In the genomic region with DNA sequence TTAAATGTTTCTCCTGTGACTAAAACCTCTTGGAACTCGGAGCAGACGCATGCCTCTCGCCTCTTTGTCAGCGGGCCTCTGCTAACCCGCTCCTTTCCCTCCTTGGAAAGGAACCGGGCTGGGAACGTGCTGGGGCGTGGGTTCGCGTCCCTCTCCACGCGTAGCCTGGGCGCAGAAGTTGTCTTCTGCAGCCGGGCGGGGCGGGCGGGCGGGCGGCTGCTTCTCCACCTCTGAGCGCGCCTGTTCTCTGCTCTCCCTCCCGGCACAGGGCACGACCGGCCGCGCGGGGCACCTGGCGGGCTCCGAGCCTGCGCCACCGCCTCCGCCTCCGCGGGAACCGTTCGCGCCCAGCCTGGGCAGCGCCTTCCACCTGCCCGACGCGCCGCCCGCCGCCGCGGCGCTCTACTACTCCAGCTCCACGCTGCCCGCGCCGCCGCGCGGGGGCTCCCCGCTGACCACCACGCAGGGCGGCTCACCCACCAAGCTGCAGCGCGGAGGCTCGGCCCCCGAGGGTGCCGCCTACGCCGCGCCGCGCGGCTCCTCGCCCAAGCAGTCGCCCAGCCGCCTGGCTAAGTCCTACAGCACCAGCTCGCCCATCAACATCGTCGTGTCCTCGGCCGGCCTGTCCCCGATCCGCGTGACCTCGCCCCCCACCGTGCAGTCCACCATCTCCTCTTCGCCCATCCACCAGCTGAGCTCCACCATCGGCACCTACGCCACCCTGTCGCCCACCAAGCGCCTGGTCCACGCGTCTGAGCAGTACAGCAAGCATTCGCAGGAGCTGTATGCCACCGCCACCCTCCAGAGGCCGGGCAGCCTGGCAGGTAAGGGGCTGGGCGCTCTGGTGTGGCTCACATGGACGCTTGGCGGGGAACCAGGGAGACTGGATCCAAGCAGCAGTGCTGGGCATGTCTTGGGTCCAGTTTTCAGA, we compare ENCODE assay signal across 8 mouse cellular contexts.
DNase-seq lines count a peak whose midpoint lies in the region; ATAC-seq and TF ChIP-seq lines count a peak whose summit lies in the region.

No protein-coding gene starts in this region.

- WGBS in heart, embryonic 12.5 days, result 2% methylated on average over 94 of the region's 94 CpGs
- under 1% methylated on average over 92 of the region's 94 CpGs for WGBS in intestine, embryonic 15.5 days
- WGBS in lung, adult 2 months, result 2% methylated on average over 94 of the region's 94 CpGs
- 2% methylated on average over 77 of the region's 94 CpGs for WGBS in neural tube, embryonic 14.5 days

- no peak for TF ChIP-seq CTCF in embryonic fibroblast, embryonic 13.5 days (IDR thresholded peaks at IDR 0.05; ENCODE audit: borderline replicate concordance, insufficient read depth, low read length)
- TF ChIP-seq CTCF in lung, adult 2 months (IDR thresholded peaks at IDR 0.05; ENCODE audit: insufficient read depth, low read length), result no peak

- peak; percentile 67 for ATAC-seq in heart, embryonic 12.5 days (ENCODE audit: insufficient number of reproducible peaks, low FRiP score)
- peak; percentile 82 for ATAC-seq in intestine, embryonic 15.5 days
- peak; percentile 74 for ATAC-seq in neural tube, embryonic 14.5 days (ENCODE audit: low read depth)
- ATAC-seq in megakaryocyte-erythroid progenitor cell, adult 5-6 weeks (replicated peaks; ENCODE audit: low FRiP score, low TSS enrichment, poor library complexity, severe bottlenecking), result no peak

- peak overlapping the region; percentile 68 for H3K4me3 ChIP-seq in heart, embryonic 12.5 days
- peak overlapping the region; percentile 51 for H3K4me3 ChIP-seq in embryonic fibroblast, embryonic 13.5 days (ENCODE audit: insufficient read depth, low read length)
- H3K4me3 ChIP-seq in intestine, embryonic 15.5 days (replicated peaks), result peak overlapping the region; percentile 57
- H3K4me3 ChIP-seq in lung, adult 2 months (replicated peaks; ENCODE audit: extremely low read depth, low read depth, low read length), result peak overlapping the region; percentile 66
- H3K4me3 ChIP-seq in neural tube, embryonic 14.5 days (ENCODE audit: low read depth, low read length), result peak overlapping the region; percentile 50

- intact Hi-C loops in heart, postnatal 36 days (cut with DNase I), result no loop called here

- H3K9me3 ChIP-seq in heart, embryonic 12.5 days (replicated peaks), result no peaks in the 10 kb centered on the region
- H3K9me3 ChIP-seq in intestine, embryonic 15.5 days, result no peaks in the 10 kb centered on the region
- no peaks in the 10 kb centered on the region for H3K9me3 ChIP-seq in neural tube, embryonic 14.5 days (ENCODE audit: control insufficient read depth, low read length)

- TF ChIP-seq POLR2A in embryonic fibroblast, embryonic 13.5 days (IDR thresholded peaks at IDR 0.05; ENCODE audit: low read depth, low read length), result no peak; the same call in 1 of the 2 replicates
- TF ChIP-seq POLR2A in lung, adult 2 months (IDR thresholded peaks at IDR 0.05; ENCODE audit: borderline replicate concordance, extremely low read depth, low read depth, low read length), result no peak

- H3K27ac ChIP-seq in heart, embryonic 12.5 days (ENCODE audit: poor library complexity, severe bottlenecking), result no peak overlapping the region
- no peak overlapping the region for H3K27ac ChIP-seq in embryonic fibroblast, embryonic 13.5 days (ENCODE audit: insufficient read depth, low read length)
- H3K27ac ChIP-seq in intestine, embryonic 15.5 days, result no peak overlapping the region
- peak overlapping the region; percentile 39; the same call in 1 of the 2 replicates for H3K27ac ChIP-seq in neural tube, embryonic 14.5 days (ENCODE audit: low read depth, low read length)

- H3K9ac ChIP-seq in heart, embryonic 12.5 days, result peak overlapping the region; percentile 74
- H3K9ac ChIP-seq in intestine, embryonic 15.5 days, result peak overlapping the region; percentile 26; the same call in 1 of the 2 replicates
- peak overlapping the region; percentile 69 for H3K9ac ChIP-seq in neural tube, embryonic 14.5 days (replicated peaks; ENCODE audit: low read depth, low read length)

- peaks cover 38% of the 10 kb centered on the region for H3K27me3 ChIP-seq in heart, embryonic 12.5 days (replicated peaks)
- H3K27me3 ChIP-seq in intestine, embryonic 15.5 days (replicated peaks), result peaks cover 17% of the 10 kb centered on the region
- H3K27me3 ChIP-seq in neural tube, embryonic 14.5 days (ENCODE audit: control insufficient read depth, insufficient read depth, low read length), result peaks cover 4% of the 10 kb centered on the region

- no peak for DNase-seq in heart, postnatal 36 days
- peak; percentile 55 for DNase-seq in ZHBTc4 (ENCODE audit: low read depth, low spot score)
- peak; percentile 26 for DNase-seq in lung, adult 2 months

- peaks cover 10% of the 10 kb centered on the region; the same call in 1 of the 2 replicates for H3K4me1 ChIP-seq in heart, embryonic 12.5 days (replicated peaks)
- peaks cover 9% of the 10 kb centered on the region; the same call in 1 of the 2 replicates for H3K4me1 ChIP-seq in embryonic fibroblast, embryonic 13.5 days (ENCODE audit: control insufficient read depth, insufficient read depth, low read length)
- peaks cover 7% of the 10 kb centered on the region for H3K4me1 ChIP-seq in intestine, embryonic 15.5 days (replicated peaks)
- H3K4me1 ChIP-seq in lung, adult 2 months (ENCODE audit: control insufficient read depth, insufficient read depth, low read length), result no peaks in the 10 kb centered on the region
- H3K4me1 ChIP-seq in neural tube, embryonic 14.5 days (ENCODE audit: control insufficient read depth, insufficient read depth, low read length), result peaks cover 3% of the 10 kb centered on the region; the same call in 1 of the 2 replicates

- no peaks in the 10 kb centered on the region for H3K36me3 ChIP-seq in heart, embryonic 12.5 days
- H3K36me3 ChIP-seq in intestine, embryonic 15.5 days, result no peaks in the 10 kb centered on the region
- H3K36me3 ChIP-seq in neural tube, embryonic 14.5 days (ENCODE audit: control insufficient read depth, insufficient read depth, low read length), result no peaks in the 10 kb centered on the region

- H3K4me2 ChIP-seq in heart, embryonic 12.5 days, result peak overlapping the region; percentile 99
- peak overlapping the region; percentile 98 for H3K4me2 ChIP-seq in intestine, embryonic 15.5 days (replicated peaks)
- peak overlapping the region; percentile 98 for H3K4me2 ChIP-seq in neural tube, embryonic 14.5 days (ENCODE audit: low read depth, low read length)

Comparison
In these comparisons a context has a peak if more than half of its experiments do, and no peak if none do; other contexts are left out.
1. DNase-seq: peak in ZHBTc4 (single experiment) and lung, adult 2 months (single experiment); none in heart, postnatal 36 days (0 of 2).
2. Peak in every context shown above with its lines, with median percentiles within 50 percentile points of each other: H3K4me2 ChIP-seq, H3K4me3 ChIP-seq and H3K9ac ChIP-seq.